Mouse (Mus musculus): ENCODE results near the gene Syce1. TPM values are rescaled to one million over a fixed set of nuclear protein-coding genes. Genes with fewer than 3 reads are reported as not detected.
A peak's percentile ranks its signal among the peaks of the same experiment; 100 is the strongest.

Gene Syce1
- polyA plus RNA-seq (2016; fragmentation: Nextera tagmentation; extraction: Ambion mirVana) = 0.15 and 0.41 TPM in 2 replicates

DNA sequence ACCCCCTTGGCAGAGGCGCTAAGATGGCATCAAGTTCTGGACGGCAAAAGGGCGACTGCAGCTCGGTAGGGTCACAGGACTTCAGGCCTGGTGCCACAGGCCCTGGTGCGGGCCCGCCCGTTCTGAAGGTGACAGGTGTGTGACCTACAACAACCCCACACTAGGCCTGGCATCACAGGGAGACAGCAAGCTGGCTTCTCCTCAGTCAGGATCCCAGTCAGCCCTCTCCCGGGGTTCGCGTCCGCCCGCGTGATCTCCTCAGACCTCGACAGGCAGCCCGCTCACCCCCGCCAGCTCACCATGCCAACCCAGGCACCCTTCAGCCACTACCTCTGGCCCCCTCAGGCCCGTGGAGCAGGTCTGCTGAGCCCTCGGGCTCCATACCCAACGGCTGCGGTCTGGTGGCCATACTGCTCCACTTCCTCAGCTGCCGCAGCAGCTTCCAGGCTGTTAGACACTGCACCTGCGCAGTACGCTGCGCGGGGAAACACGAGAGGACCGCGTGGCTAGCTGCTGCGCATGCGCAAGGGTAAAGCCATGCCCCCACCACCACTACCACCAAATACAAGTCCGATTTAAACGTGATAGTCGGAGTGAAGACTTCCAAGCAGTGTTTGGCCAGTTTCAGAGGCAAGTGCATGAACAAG lies at the start of gene Syce1:
TSS of gene Syce1 (minus strand) at position 447 of the 647 bp plus-strand sequence.
- no peaks in the 10 kb centered on the region for H3K9me3 ChIP-seq
- ATAC-seq (ENCODE audit: low FRiP score, low read depth) = no peak
- 86% methylated on average over 33 of the region's 33 CpGs for WGBS
- H3K4me3 ChIP-seq = no peak within 1 kb of the TSS
- no peak within 1 kb of the TSS for H3K9ac ChIP-seq (replicated peaks)
- no peak within 1 kb of the TSS for H3K4me2 ChIP-seq (replicated peaks)
- no peaks in the 10 kb centered on the region for H3K4me1 ChIP-seq
- no peak within 1 kb of the TSS for H3K27ac ChIP-seq (replicated peaks)
- H3K27me3 ChIP-seq = no peaks in the 10 kb centered on the region
- no peaks in the 10 kb centered on the region for H3K36me3 ChIP-seq

- no peak overlapping the region for H3K4me3 ChIP-seq
- peaks cover 33% of the 10 kb centered on the region; the same call in 1 of the 2 replicates for H3K27me3 ChIP-seq
- 87% methylated on average over 9 of the region's 9 CpGs for WGBS
- no peaks in the 10 kb centered on the region for H3K4me1 ChIP-seq
- ATAC-seq (ENCODE audit: low FRiP score, low read depth) = no peak
- no peak overlapping the region for H3K4me2 ChIP-seq (replicated peaks)
- no peaks in the 10 kb centered on the region for H3K9me3 ChIP-seq
- H3K9ac ChIP-seq (replicated peaks) = no peak overlapping the region
- no peak overlapping the region for H3K27ac ChIP-seq (replicated peaks)
- H3K36me3 ChIP-seq = no peaks in the 10 kb centered on the region
Observed at GRCm38 (mm10) chr7:140836243-140837115, 48.8 kb upstream of the Syce1 start.

GRCm38 (mm10) chr7:140835758-140836087 lies 48.1 kb upstream of the Syce1 start:
- no peak overlapping the region for H3K4me2 ChIP-seq (replicated peaks)
- H3K4me3 ChIP-seq = no peak overlapping the region
- no peaks in the 10 kb centered on the region for H3K9me3 ChIP-seq
- no peaks in the 10 kb centered on the region for H3K4me1 ChIP-seq
- H3K9ac ChIP-seq (replicated peaks) = no peak overlapping the region
- 82% methylated on average over 2 of the region's 2 CpGs for WGBS
- no peak overlapping the region for H3K27ac ChIP-seq (replicated peaks)
- H3K27me3 ChIP-seq = peaks cover 25% of the 10 kb centered on the region; the same call in 1 of the 2 replicates
- H3K36me3 ChIP-seq = no peaks in the 10 kb centered on the region
- ATAC-seq (ENCODE audit: low FRiP score, low read depth) = no peak

DNA sequence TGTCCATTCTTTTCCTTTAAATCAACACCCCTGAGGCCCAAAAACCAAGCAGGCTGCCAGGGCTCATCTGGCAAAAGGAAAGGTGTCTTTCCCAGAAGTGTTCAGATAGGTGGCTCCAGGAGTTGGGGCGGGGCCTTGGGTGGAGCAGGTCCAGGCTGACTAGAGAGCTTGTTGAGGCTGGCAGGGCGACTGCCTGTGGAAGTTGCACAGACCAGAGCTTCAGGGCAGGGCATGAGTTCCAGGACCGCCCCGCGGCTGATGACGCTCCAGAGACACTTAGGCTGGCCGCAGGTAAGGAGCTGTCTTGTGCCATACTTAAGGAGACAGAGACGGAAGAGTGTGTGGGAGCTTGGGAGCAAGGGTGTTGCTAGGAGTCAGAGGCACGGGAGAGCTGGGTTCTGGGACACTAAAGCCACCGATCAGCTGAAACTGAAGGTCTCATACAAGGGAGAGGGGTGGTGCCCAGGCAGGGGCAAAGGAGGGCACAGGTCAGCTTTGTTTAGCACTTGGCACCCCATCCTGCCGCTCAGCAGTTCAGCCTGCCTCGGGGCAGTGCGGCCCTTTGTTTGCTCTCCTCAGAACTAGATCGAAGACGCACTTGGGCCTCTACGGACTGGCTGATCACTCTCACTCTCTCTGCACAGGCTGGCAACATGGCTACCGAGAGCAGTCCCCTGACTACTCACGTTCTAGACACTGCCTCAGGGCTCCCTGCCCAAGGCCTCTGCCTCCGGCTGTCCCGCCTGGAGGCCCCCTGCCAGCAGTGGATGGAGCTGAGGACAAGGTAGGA lies 47.5 kb upstream of the Syce1 start, which contains the start of gene Urah:
TSS of gene Urah (plus strand) at position 51 of the 790 bp plus-strand sequence.
- Histone ChIP-seq H3K27ac (replicated peaks) (no peak within 1 kb of the TSS), H3K36me3 (no peaks in the 10 kb centered on the region), H3K9ac (replicated peaks) (no peak within 1 kb of the TSS), H3K27me3 (peaks cover 20% of the 10 kb centered on the region; the same call in 1 of the 2 replicates), H3K4me2 (replicated peaks) (no peak within 1 kb of the TSS), H3K9me3 (no peaks in the 10 kb centered on the region), H3K4me1 (no peaks in the 10 kb centered on the region), H3K4me3 (no peak within 1 kb of the TSS)
- ATAC-seq (ENCODE audit: low FRiP score, low read depth) = no peak
- 51% methylated on average over 20 of the region's 20 CpGs for WGBS

DNA sequence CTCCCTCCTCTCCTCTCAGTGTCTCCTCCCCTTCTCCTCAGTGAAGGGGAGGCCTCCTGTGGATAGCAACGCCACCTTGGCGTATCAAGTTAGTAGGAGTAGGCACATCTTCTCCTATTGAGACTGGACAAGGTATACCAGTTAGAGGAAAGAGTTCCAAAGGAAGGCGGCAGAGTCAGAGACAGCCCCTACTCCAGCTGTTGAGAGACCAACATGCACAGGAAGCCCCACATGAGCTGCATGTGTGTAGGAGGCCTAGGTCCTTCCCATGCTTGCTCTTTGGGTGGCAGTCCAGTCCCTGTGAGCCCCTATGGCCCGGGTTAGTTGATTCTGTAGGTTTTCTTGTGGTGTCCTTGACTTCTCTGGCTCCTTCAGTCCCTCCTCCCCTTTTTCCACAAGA lies 45.7 kb upstream of the Syce1 start:
- no peak overlapping the region for H3K4me3 ChIP-seq
- ATAC-seq (ENCODE audit: low FRiP score, low read depth) = no peak
- 80% methylated on average over 4 of the region's 4 CpGs for WGBS
- H3K36me3 ChIP-seq = no peaks in the 10 kb centered on the region
- no peak overlapping the region for H3K4me2 ChIP-seq (replicated peaks)
- H3K9me3 ChIP-seq = no peaks in the 10 kb centered on the region
- H3K27me3 ChIP-seq = peaks cover 10% of the 10 kb centered on the region; the same call in 1 of the 2 replicates
- H3K27ac ChIP-seq (replicated peaks) = no peak overlapping the region
- no peak overlapping the region for H3K9ac ChIP-seq (replicated peaks)
- no peaks in the 10 kb centered on the region for H3K4me1 ChIP-seq

DNA sequence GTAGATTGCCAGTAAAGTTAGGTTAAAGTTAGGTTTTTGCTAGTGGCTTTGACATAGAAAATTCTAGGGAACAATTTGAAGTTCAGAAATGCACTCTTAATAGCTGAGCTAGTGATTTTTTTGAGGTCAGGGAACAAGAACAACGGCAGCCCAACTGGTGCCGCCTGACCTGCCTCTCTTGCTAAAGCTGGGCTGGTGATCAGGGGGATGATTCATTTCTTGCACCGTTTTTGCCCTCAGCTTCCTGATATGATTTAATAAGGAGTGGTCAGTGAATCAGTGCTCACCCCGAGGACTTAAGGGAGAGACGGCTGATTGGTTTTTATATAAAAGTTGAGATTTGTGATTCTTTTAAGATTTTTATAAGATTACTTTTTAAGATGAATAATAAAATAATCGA lies 43.8 kb upstream of the Syce1 start:
- Histone ChIP-seq H3K9ac (replicated peaks) (no peak overlapping the region), H3K4me1 (no peaks in the 10 kb centered on the region), H3K9me3 (no peaks in the 10 kb centered on the region), H3K4me2 (replicated peaks) (no peak overlapping the region), H3K36me3 (no peaks in the 10 kb centered on the region), H3K27ac (replicated peaks) (no peak overlapping the region), H3K27me3 (0 out of 2 replicates have a peak, but pooled peaks cover 6% of the 10 kb centered on the region), H3K4me3 (no peak overlapping the region)
- WGBS = 80% methylated on average over 6 of the region's 6 CpGs
- ATAC-seq (ENCODE audit: low FRiP score, low read depth) = no peak

- Histone ChIP-seq H3K9ac (replicated peaks) (no peak overlapping the region), H3K4me1 (no peaks in the 10 kb centered on the region), H3K9me3 (no peaks in the 10 kb centered on the region), H3K36me3 (no peaks in the 10 kb centered on the region), H3K4me3 (no peak overlapping the region), H3K27me3 (no peaks in the 10 kb centered on the region; the same call in 1 of the 2 replicates), H3K4me2 (replicated peaks) (no peak overlapping the region), H3K27ac (replicated peaks) (no peak overlapping the region)
- no peak for ATAC-seq (ENCODE audit: low FRiP score, low read depth)
- 51% methylated on average over 8 of the region's 8 CpGs for whole genome bisulfite sequencing
Observed at GRCm38 (mm10) chr7:140828171-140828881, 40.7 kb upstream of the Syce1 start.

DNA sequence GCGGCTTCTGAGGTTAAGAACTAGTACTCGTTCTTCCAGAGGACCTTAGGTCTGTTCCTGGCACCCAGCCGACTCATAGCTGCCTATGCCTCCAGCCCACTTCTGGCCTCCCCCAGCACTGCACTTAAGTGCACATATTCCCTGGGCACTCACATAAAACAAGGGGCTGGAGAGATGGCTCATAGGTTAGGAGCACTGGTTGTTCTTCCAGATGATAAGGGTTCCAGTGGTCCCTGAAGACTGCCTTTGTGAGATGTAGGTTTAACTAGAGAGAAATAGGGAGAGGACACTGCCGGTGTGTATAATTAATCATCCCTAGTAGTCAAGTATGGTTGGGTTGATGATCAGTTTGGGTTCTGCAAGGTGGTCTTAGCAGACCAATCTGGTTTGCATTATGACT lies 35.1 kb upstream of the Syce1 start:
- Histone ChIP-seq H3K27me3 (no peaks in the 10 kb centered on the region; the same call in 1 of the 2 replicates), H3K9ac (replicated peaks) (no peak overlapping the region), H3K4me3 (no peak overlapping the region), H3K36me3 (no peaks in the 10 kb centered on the region), H3K4me2 (replicated peaks) (no peak overlapping the region), H3K27ac (replicated peaks) (no peak overlapping the region), H3K4me1 (no peaks in the 10 kb centered on the region; the same call in 1 of the 2 replicates), H3K9me3 (no peaks in the 10 kb centered on the region)
- no peak for ATAC-seq (ENCODE audit: low FRiP score, low read depth)
- 86% methylated on average over 4 of the region's 4 CpGs for WGBS

- no peaks in the 10 kb centered on the region; the same call in 1 of the 2 replicates for H3K27me3 ChIP-seq
- ATAC-seq (ENCODE audit: low FRiP score, low read depth) = peak; percentile 86
- 2% methylated on average over 21 of the region's 21 CpGs for WGBS
- H3K4me2 ChIP-seq (replicated peaks) = peak within 1 kb of the TSS; percentile 67
- no peaks in the 10 kb centered on the region for H3K9me3 ChIP-seq
- H3K27ac ChIP-seq (replicated peaks) = peak within 1 kb of the TSS; percentile 69
- H3K9ac ChIP-seq (replicated peaks) = peak within 1 kb of the TSS; percentile 59
- no peaks in the 10 kb centered on the region for H3K36me3 ChIP-seq
- peak within 1 kb of the TSS; percentile 57 for H3K4me3 ChIP-seq
- no peaks in the 10 kb centered on the region; the same call in 1 of the 2 replicates for H3K4me1 ChIP-seq
Observed at GRCm38 (mm10) chr7:140821653-140822329, 34.1 kb upstream of the Syce1 start, which contains the start of gene Zfp941. Gene Zfp941, minus strand, starts transcription at chr7:140822178.

DNA sequence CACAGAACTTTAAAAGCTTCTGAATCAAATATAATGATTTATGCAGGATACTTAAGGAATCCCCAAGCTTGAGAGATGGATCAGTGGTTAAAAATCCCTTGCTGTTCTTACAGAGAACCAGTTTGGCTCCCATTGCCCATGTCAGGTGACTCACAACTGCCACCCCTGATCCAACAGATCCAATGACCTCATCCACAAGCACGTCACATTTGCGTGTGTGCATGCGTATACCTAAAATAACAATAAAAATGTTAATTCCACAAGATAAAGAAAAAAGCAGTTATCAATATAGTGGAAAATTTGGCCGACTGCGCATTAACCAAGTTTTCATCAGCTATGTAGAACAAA lies 33.6 kb upstream of the Syce1 start:
- no peaks in the 10 kb centered on the region for H3K9me3 ChIP-seq

More for the DNA sequence above, 33.6 kb upstream of the Syce1 start:
- Histone ChIP-seq H3K4me1 (no peaks in the 10 kb centered on the region; the same call in 1 of the 2 replicates), H3K4me3 (peak overlapping the region; percentile 57), H3K4me2 (replicated peaks) (peak overlapping the region; percentile 67), H3K27me3 (no peaks in the 10 kb centered on the region; the same call in 1 of the 2 replicates), H3K36me3 (no peaks in the 10 kb centered on the region), H3K27ac (replicated peaks) (peak overlapping the region; percentile 69; the same call in 1 of the 2 replicates), H3K9ac (replicated peaks) (peak overlapping the region; percentile 59)
- ATAC-seq (ENCODE audit: low FRiP score, low read depth) = peak; percentile 44; the same call in 1 of the 2 replicates
- WGBS = 41% methylated on average over 5 of the region's 5 CpGs

Data from midbrain, embryonic 12.5 days (tissue).